Mouse (Mus musculus): Measurements from ENCODE around the gene Ndufb3.

DNA sequence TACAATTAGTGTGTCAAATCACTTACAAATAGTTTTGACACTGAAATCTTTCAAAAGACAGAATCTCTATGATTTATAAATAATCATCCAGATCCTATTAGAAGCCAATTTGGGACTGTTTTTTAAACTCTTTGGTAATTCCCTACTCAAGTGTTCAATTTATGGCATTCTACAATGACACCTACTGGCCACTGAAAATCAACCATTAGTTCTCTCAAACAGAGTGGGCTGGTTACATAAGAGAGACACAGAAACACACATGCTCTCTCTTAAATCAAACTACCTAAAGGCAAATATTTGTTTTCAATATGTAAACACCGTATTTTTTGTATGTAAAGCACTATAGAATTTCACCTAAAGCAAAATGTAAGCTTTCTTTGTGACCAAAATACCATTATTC lies 1.9 kb upstream of the Ndufb3 start:
- no peak for TF ChIP-seq CTCF (IDR thresholded peaks at IDR 0.05; ENCODE audit: borderline replicate concordance, extremely low read depth, insufficient read depth, insufficient read length)
- TF ChIP-seq POLR2A (IDR thresholded peaks at IDR 0.05; ENCODE audit: borderline replicate concordance, extremely low read depth, insufficient read depth, insufficient read length, poor library complexity, severe bottlenecking): no peak

Data from brain, embryonic 14.5 days (tissue).